Mouse (Mus musculus) bone marrow macrophage, adult 2 months (primary cell): Measurements from ENCODE around the gene Gm5447. TPM values are rescaled to one million over a fixed set of nuclear protein-coding genes. Genes with fewer than 3 reads are reported as not detected.

Experiments
- H3K27ac ChIP-seq: 2 replicates; pipeline ENCODE4 v1.5.1; 2012; ENCODE audit warnings: low read depth, low read length; ENCODE audit not compliant: insufficient read depth
- H3K4me1 ChIP-seq: 2 replicates; pipeline ENCODE4 v1.6.1; 2012; ENCODE audit warnings: low read length; ENCODE audit not compliant: control insufficient read depth, insufficient read depth
- H3K4me3 ChIP-seq: 2 replicates; pipeline ENCODE4 v1.5.1; 2012; ENCODE audit warnings: mild to moderate bottlenecking, low read length, moderate library complexity; ENCODE audit not compliant: insufficient read depth
- CTCF ChIP-seq: IDR thresholded peaks from 2 replicates; pipeline ENCODE4 v1.5.1; 2012; ENCODE audit warnings: low read depth, mild to moderate bottlenecking, low read length, moderate library complexity
- POLR2A ChIP-seq: IDR thresholded peaks from 2 replicates; pipeline ENCODE4 v1.6.1; 2012; ENCODE audit warnings: mild to moderate bottlenecking, low read depth, low read length, borderline replicate concordance
- polyA plus RNA-seq: library from polyadenylated mRNA; stranded (reverse); fragments of >200 nt; gene quantifications from 2 replicates; pipeline ENCODE4 v1.2.4, GENCODE M21; 2012; ENCODE audit not compliant: missing spikeins, insufficient read depth, insufficient read length

Gm5447 gene
- not detected in 2 replicates for polyA plus RNA-seq

DNA sequence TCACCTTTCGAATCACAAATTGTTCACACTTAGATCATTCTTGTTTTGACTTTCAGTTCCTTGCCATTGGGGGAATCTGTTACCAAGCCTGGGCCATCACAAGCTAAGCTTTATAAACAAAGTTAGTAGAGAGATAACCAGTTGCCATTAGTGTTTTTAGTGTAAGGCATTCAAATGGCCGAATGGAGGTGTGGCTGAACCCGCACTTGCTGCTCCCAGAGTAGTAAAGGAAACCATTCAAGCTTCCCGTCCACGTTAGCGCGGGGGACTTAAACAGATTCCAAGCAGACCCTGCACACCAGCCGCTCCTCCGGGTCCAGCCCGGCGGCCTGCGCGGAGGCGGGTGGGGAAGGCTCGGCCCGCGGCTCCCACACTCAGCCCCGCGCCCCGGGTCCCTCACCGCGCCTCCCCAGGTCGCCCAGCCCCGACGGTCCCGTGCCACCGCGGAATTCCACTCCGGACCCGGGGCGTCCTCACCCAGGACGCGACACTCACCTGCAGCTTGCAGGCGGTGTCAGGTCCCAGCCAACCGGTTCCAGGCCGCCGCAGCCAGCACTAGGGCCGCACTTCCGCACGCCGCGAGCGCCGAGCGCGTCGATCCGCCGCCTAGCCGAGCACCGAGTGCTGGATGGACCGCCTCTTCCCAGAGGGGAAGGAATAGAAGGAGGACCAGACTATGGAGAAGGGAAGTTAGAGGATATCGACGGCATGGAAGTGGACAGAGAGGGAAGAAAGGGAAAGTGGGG, at the start of gene Gm5447, which contains the start of gene Exoc2:
Gene Gm5447, plus strand, starts transcription at position 704 of the 746 bp plus-strand sequence.
Gene Exoc2, minus strand, starts transcription at position 593 of the 746 bp plus-strand sequence.
- H3K27ac ChIP-seq: peak within 1 kb of the TSS; percentile 45
- TF ChIP-seq POLR2A (no peak), CTCF (no peak)
- peaks cover 24% of the 10 kb centered on the region for H3K4me1 ChIP-seq
- peak within 1 kb of the TSS; percentile 89 for H3K4me3 ChIP-seq

DNA sequence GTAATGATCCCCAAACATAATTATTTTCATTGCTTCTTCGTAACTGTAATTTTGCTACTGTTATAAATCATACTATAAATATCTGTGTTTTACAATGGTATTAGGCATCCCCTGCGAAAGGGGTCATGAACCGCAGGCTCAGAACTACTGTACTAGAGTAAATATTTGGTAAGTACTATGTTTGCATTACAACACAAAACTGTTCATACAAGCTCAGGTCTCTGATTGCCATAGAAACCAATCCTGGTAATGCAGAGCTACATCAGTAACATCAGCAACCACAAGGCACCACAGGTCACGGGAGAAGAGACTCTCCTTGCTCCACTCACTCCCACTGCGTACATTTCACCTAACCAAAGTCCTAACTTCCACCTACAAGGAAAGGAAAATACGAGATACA, 49.7 kb upstream of the Gm5447 start:
- no peak overlapping the region for H3K27ac ChIP-seq
- no peak for TF ChIP-seq CTCF
- TF ChIP-seq POLR2A: no peak
- H3K4me3 ChIP-seq: no peak overlapping the region
- H3K4me1 ChIP-seq: no peaks in the 10 kb centered on the region

- Histone ChIP-seq H3K27ac (no peak overlapping the region), H3K4me3 (no peak overlapping the region), H3K4me1 (peaks cover 3% of the 10 kb centered on the region; the same call in 1 of the 2 replicates)
- TF ChIP-seq CTCF: no peak
- TF ChIP-seq POLR2A: no peak
Measured at GRCm38 (mm10) chr13:30929119-30929518, 44.9 kb upstream of the Gm5447 start.

- Histone ChIP-seq H3K27ac (no peak overlapping the region), H3K4me3 (no peak overlapping the region), H3K4me1 (peaks cover 3% of the 10 kb centered on the region; the same call in 1 of the 2 replicates)
- TF ChIP-seq POLR2A (no peak), CTCF (no peak)
Measured at GRCm38 (mm10) chr13:30931613-30932012, 42.4 kb upstream of the Gm5447 start.

DNA sequence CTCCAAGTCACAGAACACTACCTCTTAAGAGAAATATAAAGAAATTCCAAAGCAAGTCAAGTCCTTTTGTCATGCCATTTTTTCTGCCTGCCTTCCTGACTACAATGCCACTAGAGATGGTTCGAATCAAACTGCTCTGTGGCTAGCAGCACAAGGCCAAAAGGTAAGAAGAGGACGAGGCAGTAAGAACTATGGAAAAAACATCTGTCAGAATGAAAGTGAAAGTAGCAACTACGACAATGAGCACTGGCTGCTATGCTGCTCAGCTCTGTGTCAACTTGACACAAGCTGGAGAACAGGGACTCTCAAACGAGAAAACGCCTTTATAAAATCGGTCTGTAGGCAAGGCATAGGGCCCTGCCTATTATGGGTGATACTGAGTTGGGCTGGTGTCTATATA, 41.0 kb upstream of the Gm5447 start:
- Histone ChIP-seq H3K4me1 (peaks cover 3% of the 10 kb centered on the region; the same call in 1 of the 2 replicates), H3K27ac (no peak overlapping the region), H3K4me3 (no peak overlapping the region)
- no peak for TF ChIP-seq POLR2A
- no peak for TF ChIP-seq CTCF

GRCm38 (mm10) chr13:30945788-30946187, 28.2 kb upstream of the Gm5447 start:
- Histone ChIP-seq H3K27ac (no peak overlapping the region), H3K4me3 (no peak overlapping the region), H3K4me1 (peaks cover 17% of the 10 kb centered on the region)
- TF ChIP-seq POLR2A (no peak), CTCF (no peak)

GRCm38 (mm10) chr13:30947129-30947528, 26.9 kb upstream of the Gm5447 start:
- TF ChIP-seq POLR2A (no peak), CTCF (no peak)
- no peak overlapping the region for H3K4me3 ChIP-seq
- H3K4me1 ChIP-seq: peaks cover 28% of the 10 kb centered on the region
- no peak overlapping the region for H3K27ac ChIP-seq

DNA sequence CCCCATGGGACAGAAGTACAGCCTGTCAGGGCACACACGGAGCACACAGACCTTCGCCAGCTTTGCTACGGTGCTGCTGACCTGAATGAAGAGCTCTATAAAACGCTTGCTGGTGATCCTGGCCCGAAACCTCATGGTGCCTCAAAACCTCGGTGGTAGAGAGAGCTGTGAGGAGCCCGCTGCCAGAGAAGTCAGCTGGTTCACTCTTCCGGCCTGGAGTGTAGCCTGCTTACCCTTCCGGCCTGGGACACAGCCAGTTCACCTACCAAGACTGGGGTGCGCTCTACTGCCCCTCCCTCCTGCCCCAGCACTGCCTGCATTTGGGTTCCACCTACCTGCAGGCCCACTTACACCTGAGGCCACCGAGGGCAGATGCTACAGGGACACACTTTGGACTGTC, 26.5 kb upstream of the Gm5447 start, which contains the start of gene Hus1b:
Gene Hus1b, minus strand, starts transcription at position 220 of the 400 bp plus-strand sequence.
- Histone ChIP-seq H3K4me3 (no peak within 1 kb of the TSS), H3K27ac (no peak within 1 kb of the TSS)

DNA sequence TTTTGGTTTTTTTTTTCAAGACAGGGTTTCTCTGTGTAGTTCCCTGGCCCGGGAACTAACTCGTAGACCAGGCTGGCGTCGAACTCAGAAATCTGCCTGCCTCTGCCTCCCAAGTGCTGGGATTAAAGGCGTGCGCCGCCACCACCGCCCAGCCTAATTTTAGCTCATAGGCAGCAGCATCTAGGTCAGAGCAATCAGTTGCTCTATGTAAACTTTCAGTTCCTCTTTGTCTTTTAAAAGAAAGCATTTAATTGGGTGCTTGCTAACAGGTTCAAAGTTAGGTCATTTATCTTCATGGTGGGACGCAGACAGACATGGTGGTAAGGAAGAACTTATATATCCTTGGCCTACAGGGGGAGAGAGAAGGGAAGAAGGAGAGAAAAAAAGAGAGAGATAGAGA, 24.8 kb upstream of the Gm5447 start:
- TF ChIP-seq CTCF (no peak), POLR2A (no peak)
- Histone ChIP-seq H3K4me1 (peaks cover 28% of the 10 kb centered on the region), H3K4me3 (no peak overlapping the region), H3K27ac (no peak overlapping the region)

More for the DNA sequence above, 26.5 kb upstream of the Gm5447 start, which contains the start of gene Hus1b:
- peaks cover 28% of the 10 kb centered on the region for H3K4me1 ChIP-seq
- TF ChIP-seq POLR2A: no peak
- no peak; the same call in 1 of the 2 replicates for TF ChIP-seq CTCF

GRCm38 (mm10) chr13:30952044-30952443, 22.0 kb upstream of the Gm5447 start:
- peaks cover 20% of the 10 kb centered on the region for H3K4me1 ChIP-seq
- no peak overlapping the region for H3K27ac ChIP-seq
- no peak for TF ChIP-seq CTCF
- TF ChIP-seq POLR2A: no peak
- no peak overlapping the region for H3K4me3 ChIP-seq

DNA sequence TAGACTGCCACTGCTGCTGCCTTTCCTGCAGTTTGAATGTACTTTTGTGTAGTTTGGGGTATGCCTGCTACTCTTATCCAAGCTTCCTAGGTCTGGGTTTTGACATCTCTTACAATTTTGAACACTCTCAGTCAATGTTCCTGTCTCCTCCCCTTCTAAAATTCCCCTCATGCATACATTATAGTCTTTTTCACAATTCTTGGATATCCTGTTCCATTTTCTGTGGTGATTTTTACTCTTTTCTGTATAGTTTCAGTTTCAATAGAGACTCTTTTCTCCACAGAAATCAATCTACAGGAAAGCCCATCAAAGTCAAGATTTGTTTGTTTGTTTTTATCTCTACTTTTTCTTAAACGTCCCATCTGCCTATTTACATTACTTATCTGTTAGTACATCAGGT, 20.4 kb upstream of the Gm5447 start:
- Histone ChIP-seq H3K27ac (no peak overlapping the region), H3K4me1 (peaks cover 21% of the 10 kb centered on the region), H3K4me3 (no peak overlapping the region)
- TF ChIP-seq POLR2A: no peak
